Mouse (Mus musculus): Measurements from ENCODE around the gene Adamtsl5. TPM values are rescaled to one million over a fixed set of nuclear protein-coding genes. Genes with fewer than 3 reads are reported as not detected.

Adamtsl5 gene
- total and polyA plus RNA-seq, 2 experiments from 2014 or later, result 0.62 to 0.77 TPM

- TF ChIP-seq CTCF (IDR thresholded peaks at IDR 0.05), result no peak
- Histone ChIP-seq H3K27me3 (ENCODE audit: insufficient read depth, low read length) (peaks cover 55% of the 10 kb centered on the region), H3K27ac (ENCODE audit: low read depth, low read length) (no peak overlapping the region), H3K9ac (replicated peaks; ENCODE audit: low read length, poor library complexity, severe bottlenecking) (no peak overlapping the region), H3K36me3 (ENCODE audit: insufficient read depth, low read length) (no peaks in the 10 kb centered on the region), H3K4me1 (ENCODE audit: insufficient read depth, low read length) (0 out of 2 replicates have a peak, but pooled peaks cover 2% of the 10 kb centered on the region), H3K4me2 (ENCODE audit: low read depth, low read length, poor library complexity, severe bottlenecking) (no peak overlapping the region), H3K4me3 (ENCODE audit: low read depth, low read length) (no peak overlapping the region), H3K9me3 (ENCODE audit: low read length) (no peaks in the 10 kb centered on the region)
- DNase-seq (ENCODE audit: low spot score) (no peak), ATAC-seq (ENCODE audit: low FRiP score) (no peak)
- 11% methylated on average over 21 of the region's 21 CpGs for WGBS
Observed at GRCm38 (mm10) chr10:80341026-80341425, 7.2 kb downstream of the Adamtsl5 start.

- H3K27ac ChIP-seq (ENCODE audit: low read depth, low read length), result no peak overlapping the region
- no peak overlapping the region for H3K4me3 ChIP-seq (ENCODE audit: low read depth, low read length)
- peak; percentile 95 for TF ChIP-seq CTCF (IDR thresholded peaks at IDR 0.05)
- peak; percentile 36; the same call in 1 of the 2 replicates for ATAC-seq (ENCODE audit: low FRiP score)
- 0 out of 2 replicates have a peak, but pooled peaks cover 2% of the 10 kb centered on the region for H3K4me1 ChIP-seq (ENCODE audit: insufficient read depth, low read length)
- H3K4me2 ChIP-seq (ENCODE audit: low read depth, low read length, poor library complexity, severe bottlenecking), result no peak overlapping the region
- H3K9ac ChIP-seq (replicated peaks; ENCODE audit: low read length, poor library complexity, severe bottlenecking), result no peak overlapping the region
- H3K27me3 ChIP-seq (ENCODE audit: insufficient read depth, low read length), result peaks cover 46% of the 10 kb centered on the region
- no peaks in the 10 kb centered on the region for H3K9me3 ChIP-seq (ENCODE audit: low read length)
- WGBS, result 22% methylated on average over 19 of the region's 19 CpGs
- DNase-seq (ENCODE audit: low spot score), result peak; percentile 88
- H3K36me3 ChIP-seq (ENCODE audit: insufficient read depth, low read length), result no peaks in the 10 kb centered on the region
Observed at GRCm38 (mm10) chr10:80339941-80340750, 8.1 kb downstream of the Adamtsl5 start.

DNA sequence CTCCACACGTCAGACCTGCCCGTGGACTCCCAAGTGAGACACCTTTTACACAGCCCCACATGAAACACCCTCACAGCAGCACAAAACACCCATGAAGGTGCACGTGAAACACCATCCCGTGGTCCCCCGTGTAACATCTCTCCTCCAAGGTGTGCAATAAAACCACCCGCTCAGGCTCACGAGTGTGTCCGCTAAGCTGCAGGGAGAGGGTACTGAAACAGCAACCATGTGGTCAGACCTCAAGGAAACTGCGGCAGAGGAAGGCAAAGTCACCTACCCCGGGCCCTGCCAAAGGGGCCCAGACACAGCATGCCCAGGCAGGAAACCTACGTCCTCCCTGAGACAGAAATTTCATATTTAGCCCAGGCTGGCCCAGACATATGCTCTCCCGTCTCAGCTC, 11.9 kb downstream of the Adamtsl5 start:
- Histone ChIP-seq H3K27ac (ENCODE audit: low read depth, low read length) (no peak overlapping the region), H3K4me3 (ENCODE audit: low read depth, low read length) (no peak overlapping the region), H3K27me3 (ENCODE audit: insufficient read depth, low read length) (peaks cover 10% of the 10 kb centered on the region), H3K4me2 (ENCODE audit: low read depth, low read length, poor library complexity, severe bottlenecking) (no peak overlapping the region), H3K36me3 (ENCODE audit: insufficient read depth, low read length) (no peaks in the 10 kb centered on the region), H3K4me1 (ENCODE audit: insufficient read depth, low read length) (no peaks in the 10 kb centered on the region), H3K9ac (replicated peaks; ENCODE audit: low read length, poor library complexity, severe bottlenecking) (no peak overlapping the region), H3K9me3 (ENCODE audit: low read length) (no peaks in the 10 kb centered on the region)
- DNase-seq (ENCODE audit: low spot score) (no peak), ATAC-seq (ENCODE audit: low FRiP score) (no peak)
- no peak for TF ChIP-seq CTCF (IDR thresholded peaks at IDR 0.05)
- 89% methylated on average over 12 of the region's 12 CpGs for WGBS

GRCm38 (mm10) chr10:80332525-80332989, 15.7 kb downstream of the Adamtsl5 start:
- DNase-seq (ENCODE audit: low spot score) (peak; percentile 58), ATAC-seq (ENCODE audit: low FRiP score) (no peak)
- Histone ChIP-seq H3K4me1 (ENCODE audit: insufficient read depth, low read length) (peaks cover 5% of the 10 kb centered on the region; the same call in 1 of the 2 replicates), H3K36me3 (ENCODE audit: insufficient read depth, low read length) (no peaks in the 10 kb centered on the region), H3K9ac (replicated peaks; ENCODE audit: low read length, poor library complexity, severe bottlenecking) (no peak overlapping the region), H3K4me3 (ENCODE audit: low read depth, low read length) (no peak overlapping the region), H3K9me3 (ENCODE audit: low read length) (no peaks in the 10 kb centered on the region), H3K4me2 (ENCODE audit: low read depth, low read length, poor library complexity, severe bottlenecking) (no peak overlapping the region), H3K27me3 (ENCODE audit: insufficient read depth, low read length) (no peaks in the 10 kb centered on the region), H3K27ac (ENCODE audit: low read depth, low read length) (no peak overlapping the region)
- 80% methylated on average over 5 of the region's 5 CpGs for WGBS
- TF ChIP-seq CTCF (IDR thresholded peaks at IDR 0.05), result no peak

DNA sequence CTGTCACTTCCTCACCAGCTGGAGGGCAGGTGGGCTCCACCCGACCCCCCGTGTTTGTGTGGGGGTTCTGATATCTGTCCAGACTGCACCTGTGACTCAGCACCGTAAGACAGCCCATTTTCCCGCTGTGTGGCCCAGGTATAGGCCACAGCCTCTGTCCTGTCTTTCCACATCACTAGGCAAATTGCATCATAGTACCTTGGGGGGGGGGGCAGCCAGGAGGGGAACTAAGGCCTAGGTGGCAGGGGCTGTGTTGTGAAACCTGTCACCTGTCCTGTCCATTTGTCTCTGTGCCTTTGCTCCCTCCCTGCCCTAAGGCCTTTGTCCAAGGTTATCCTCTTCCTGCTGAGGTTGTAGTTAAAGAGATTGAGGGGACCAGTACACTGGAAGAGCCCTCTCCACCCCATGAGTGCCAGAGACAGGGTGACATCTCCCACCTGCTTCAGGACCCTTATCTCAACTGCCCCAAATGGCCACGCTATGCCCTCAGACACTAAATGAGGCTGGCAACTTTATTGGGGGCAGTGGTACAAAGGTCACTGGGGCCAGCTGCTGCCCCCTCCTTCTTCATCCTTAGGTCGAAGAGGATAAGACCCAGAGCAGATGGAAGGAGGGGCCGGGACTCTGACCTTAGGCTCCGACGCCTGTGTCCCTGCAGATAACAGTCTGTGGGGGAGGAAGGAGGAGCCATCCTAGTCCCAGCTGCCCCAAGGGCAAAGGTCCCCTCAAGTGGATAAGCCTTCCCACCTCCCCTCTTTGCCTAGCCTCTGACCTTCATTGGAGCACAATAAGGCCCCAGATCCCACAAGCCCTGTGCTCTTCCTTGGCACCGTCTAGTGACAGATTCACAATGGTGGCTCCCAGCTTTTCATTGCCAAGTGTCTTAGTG, 16.3 kb downstream of the Adamtsl5 start:
- Histone ChIP-seq H3K27me3 (ENCODE audit: insufficient read depth, low read length) (no peaks in the 10 kb centered on the region), H3K9me3 (ENCODE audit: low read length) (no peaks in the 10 kb centered on the region), H3K27ac (ENCODE audit: low read depth, low read length) (no peak overlapping the region), H3K9ac (replicated peaks; ENCODE audit: low read length, poor library complexity, severe bottlenecking) (no peak overlapping the region), H3K36me3 (ENCODE audit: insufficient read depth, low read length) (no peaks in the 10 kb centered on the region), H3K4me2 (ENCODE audit: low read depth, low read length, poor library complexity, severe bottlenecking) (no peak overlapping the region), H3K4me3 (ENCODE audit: low read depth, low read length) (no peak overlapping the region), H3K4me1 (ENCODE audit: insufficient read depth, low read length) (peaks cover 5% of the 10 kb centered on the region; the same call in 1 of the 2 replicates)
- DNase-seq (ENCODE audit: low spot score) (peak; percentile 52), ATAC-seq (ENCODE audit: low FRiP score) (no peak)
- WGBS, result 69% methylated on average over 10 of the region's 10 CpGs
- TF ChIP-seq CTCF (IDR thresholded peaks at IDR 0.05), result no peak
